Mouse (Mus musculus): ENCODE data around the gene Spen. TPM values are rescaled to one million over a fixed set of nuclear protein-coding genes. Genes with fewer than 3 reads are reported as not detected.

Gene Spen
- total and polyA plus RNA-seq, 2 experiments from 2014 or later = 2.3 to 4.9 TPM

- H3K9ac ChIP-seq (replicated peaks; ENCODE audit: low read depth, low read length) = no peak overlapping the region
- peaks cover 16% of the 10 kb centered on the region; the same call in 1 of the 2 replicates for H3K4me1 ChIP-seq (ENCODE audit: control insufficient read depth, insufficient read depth)
- no peaks in the 10 kb centered on the region for H3K9me3 ChIP-seq (replicated peaks; ENCODE audit: control insufficient read depth, low read length)
- H3K36me3 ChIP-seq (replicated peaks; ENCODE audit: control insufficient read depth, insufficient read depth, low read length) = no peaks in the 10 kb centered on the region
- no peak overlapping the region for H3K4me2 ChIP-seq (ENCODE audit: low read depth, low read length)
- no peak overlapping the region for H3K27ac ChIP-seq (ENCODE audit: low read depth)
- no peak overlapping the region for H3K4me3 ChIP-seq (ENCODE audit: low read depth, low read length)
- DNase-seq (ENCODE audit: low spot score) (no peak), ATAC-seq (ENCODE audit: insufficient read depth, low read depth) (no peak)
- 84% methylated on average over 3 of the region's 3 CpGs for WGBS
- no peak for TF ChIP-seq EP300 (IDR thresholded peaks at IDR 0.05; ENCODE audit: low read depth)
- no peak for TF ChIP-seq CTCF (IDR thresholded peaks at IDR 0.05; ENCODE audit: low read depth)
- H3K27me3 ChIP-seq (ENCODE audit: control insufficient read depth, insufficient read depth, low read length) = no peaks in the 10 kb centered on the region
Observed at GRCm38 (mm10) chr4:141543593-141543992, 5.2 kb upstream of the Spen start.

GRCm38 (mm10) chr4:141541851-141542250 lies 3.5 kb upstream of the Spen start:
- H3K36me3 ChIP-seq (replicated peaks; ENCODE audit: control insufficient read depth, insufficient read depth, low read length) = no peaks in the 10 kb centered on the region
- no peak for DNase-seq (ENCODE audit: low spot score)
- H3K4me3 ChIP-seq (ENCODE audit: low read depth, low read length) = no peak overlapping the region
- no peak for TF ChIP-seq EP300 (IDR thresholded peaks at IDR 0.05; ENCODE audit: low read depth)
- TF ChIP-seq CTCF (IDR thresholded peaks at IDR 0.05; ENCODE audit: low read depth) = no peak
- H3K4me1 ChIP-seq (ENCODE audit: control insufficient read depth, insufficient read depth) = peaks cover 8% of the 10 kb centered on the region; the same call in 1 of the 2 replicates
- H3K27ac ChIP-seq (ENCODE audit: low read depth) = peak overlapping the region; percentile 71
- no peaks in the 10 kb centered on the region for H3K9me3 ChIP-seq (replicated peaks; ENCODE audit: control insufficient read depth, low read length)
- 43% methylated on average over 7 of the region's 7 CpGs for WGBS
- H3K27me3 ChIP-seq (ENCODE audit: control insufficient read depth, insufficient read depth, low read length) = no peaks in the 10 kb centered on the region
- H3K4me2 ChIP-seq (ENCODE audit: low read depth, low read length) = peak overlapping the region; percentile 28; the same call in 1 of the 2 replicates
- H3K9ac ChIP-seq (replicated peaks; ENCODE audit: low read depth, low read length) = no peak overlapping the region
- ATAC-seq (ENCODE audit: insufficient read depth, low read depth) = no peak

- Histone ChIP-seq H3K27ac (ENCODE audit: low read depth) (0 out of 2 replicates have a peak overlapping the region, but pooled peaks have one; percentile 20), H3K4me3 (ENCODE audit: low read depth, low read length) (no peak overlapping the region), H3K4me2 (ENCODE audit: low read depth, low read length) (no peak overlapping the region), H3K9ac (replicated peaks; ENCODE audit: low read depth, low read length) (no peak overlapping the region), H3K4me1 (ENCODE audit: control insufficient read depth, insufficient read depth) (peaks cover 8% of the 10 kb centered on the region; the same call in 1 of the 2 replicates), H3K36me3 (replicated peaks; ENCODE audit: control insufficient read depth, insufficient read depth, low read length) (no peaks in the 10 kb centered on the region), H3K9me3 (replicated peaks; ENCODE audit: control insufficient read depth, low read length) (no peaks in the 10 kb centered on the region), H3K27me3 (ENCODE audit: control insufficient read depth, insufficient read depth, low read length) (no peaks in the 10 kb centered on the region)
- 65% methylated on average over 3 of the region's 3 CpGs for WGBS
- DNase-seq (ENCODE audit: low spot score) (no peak), ATAC-seq (ENCODE audit: insufficient read depth, low read depth) (no peak)
- no peak for TF ChIP-seq CTCF (IDR thresholded peaks at IDR 0.05; ENCODE audit: low read depth)
- TF ChIP-seq EP300 (IDR thresholded peaks at IDR 0.05; ENCODE audit: low read depth) = no peak
Observed at GRCm38 (mm10) chr4:141540844-141541243, 2.4 kb upstream of the Spen start.

GRCm38 (mm10) chr4:141539213-141539767 lies 893 bp upstream of the Spen start:
- no peak for TF ChIP-seq EP300 (IDR thresholded peaks at IDR 0.05; ENCODE audit: low read depth)
- no peak for TF ChIP-seq CTCF (IDR thresholded peaks at IDR 0.05; ENCODE audit: low read depth)
- Histone ChIP-seq H3K36me3 (replicated peaks; ENCODE audit: control insufficient read depth, insufficient read depth, low read length) (no peaks in the 10 kb centered on the region), H3K9me3 (replicated peaks; ENCODE audit: control insufficient read depth, low read length) (no peaks in the 10 kb centered on the region), H3K27me3 (ENCODE audit: control insufficient read depth, insufficient read depth, low read length) (no peaks in the 10 kb centered on the region), H3K27ac (ENCODE audit: low read depth) (peak overlapping the region; percentile 96), H3K9ac (replicated peaks; ENCODE audit: low read depth, low read length) (peak overlapping the region; percentile 58), H3K4me1 (ENCODE audit: control insufficient read depth, insufficient read depth) (peaks cover 18% of the 10 kb centered on the region), H3K4me2 (ENCODE audit: low read depth, low read length) (peak overlapping the region; percentile 95), H3K4me3 (ENCODE audit: low read depth, low read length) (peak overlapping the region; percentile 85)
- ATAC-seq (ENCODE audit: insufficient read depth, low read depth) = no peak
- no peak for DNase-seq (ENCODE audit: low spot score)
- WGBS = 34% methylated on average over 12 of the region's 12 CpGs

- TF ChIP-seq CTCF (IDR thresholded peaks at IDR 0.05; ENCODE audit: low read depth) (no peak), EP300 (IDR thresholded peaks at IDR 0.05; ENCODE audit: low read depth) (no peak)
- no peak for DNase-seq (ENCODE audit: low spot score)
- Histone ChIP-seq H3K27me3 (ENCODE audit: control insufficient read depth, insufficient read depth, low read length) (no peaks in the 10 kb centered on the region), H3K4me2 (ENCODE audit: low read depth, low read length) (peak overlapping the region; percentile 95), H3K36me3 (replicated peaks; ENCODE audit: control insufficient read depth, insufficient read depth, low read length) (no peaks in the 10 kb centered on the region), H3K9ac (replicated peaks; ENCODE audit: low read depth, low read length) (peak overlapping the region; percentile 92), H3K9me3 (replicated peaks; ENCODE audit: control insufficient read depth, low read length) (no peaks in the 10 kb centered on the region), H3K4me1 (ENCODE audit: control insufficient read depth, insufficient read depth) (peaks cover 27% of the 10 kb centered on the region), H3K4me3 (ENCODE audit: low read depth, low read length) (peak overlapping the region; percentile 85), H3K27ac (ENCODE audit: low read depth) (peak overlapping the region; percentile 96)
- 0% methylated on average over 79 of the region's 101 CpGs for WGBS
- ATAC-seq (ENCODE audit: insufficient read depth, low read depth) = peak; percentile 16
Observed at GRCm38 (mm10) chr4:141537706-141538407, 540 bp downstream of the Spen start.
